Mouse (Mus musculus): ENCODE data around the gene Galk2. TPM values are rescaled to one million over a fixed set of nuclear protein-coding genes. Genes with fewer than 3 reads are reported as not detected.

The Galk2 gene
- total RNA-seq (2023): 12.2 and 12.4 TPM in 2 replicates

GRCm38 (mm10) chr2:125858521-125859280 lies at the start of gene Galk2, which contains the start of gene Cops2:
TSS of gene Galk2 (plus strand) at chr2:125859109.
TSS of gene Cops2 (minus strand) at chr2:125859139.

Other genes starting within 250 kb of the Galk2 start
- gene Cep152, start 234.0 kb upstream of the Galk2 start, total RNA-seq (2023): 12.9 and 20.0 TPM in 2 replicates
- gene Eid1, start 186.0 kb upstream of the Galk2 start, total RNA-seq (2023): 25.2 and 28.8 TPM in 2 replicates
- gene Shc4, start 135.0 kb upstream of the Galk2 start, total RNA-seq (2023): 0.20 TPM in 1 of 2 replicates, not detected in the other
- gene Secisbp2l, start 76.2 kb upstream of the Galk2 start, total RNA-seq (2023): 22.7 and 28.5 TPM in 2 replicates
- gene Cops2, start within 50 bp of the Galk2 start, total RNA-seq (2023): 49.6 and 51.6 TPM in 2 replicates
- gene Fgf7, start 175.5 kb downstream of the Galk2 start, total RNA-seq (2023): not detected in 2 replicates

Measured in neutrophil, adult 65 days (primary cell).